In genomic region chr5:144254811-144255631, GRCm38 (mm10) we compare ENCODE assay signal across 8 mouse cellular contexts. TPM values are rescaled to one million over a fixed set of nuclear protein-coding genes. Genes with fewer than 3 reads are reported as not detected.
DNase-seq lines count a peak whose midpoint lies in the region; ATAC-seq and TF ChIP-seq lines count a peak whose summit lies in the region.

No protein-coding gene starts in this region.

- H3K4me1 ChIP-seq in bone marrow, adult 2 months (ENCODE audit: control insufficient read depth, insufficient read depth, low read length) = peaks cover 4% of the 10 kb centered on the region
- H3K4me1 ChIP-seq in embryonic facial prominence, embryonic 14.5 days (ENCODE audit: control insufficient read depth, insufficient read depth, low read length) = peaks cover 38% of the 10 kb centered on the region
- H3K4me1 ChIP-seq in limb, embryonic 14.5 days (ENCODE audit: control insufficient read depth, insufficient read depth, low read length) = peaks cover 41% of the 10 kb centered on the region
- peaks cover 36% of the 10 kb centered on the region for H3K4me1 ChIP-seq in midbrain, embryonic 16.5 days (ENCODE audit: control insufficient read depth, insufficient read depth, low read length)
- H3K4me1 ChIP-seq in spleen, adult 2 months (ENCODE audit: control insufficient read depth, insufficient read depth, insufficient read length) = peaks cover 24% of the 10 kb centered on the region; the same call in 1 of the 2 replicates

- H3K4me3 ChIP-seq in bone marrow, adult 2 months (replicated peaks; ENCODE audit: control insufficient read depth, low read depth, low read length) = peak overlapping the region; percentile 79
- H3K4me3 ChIP-seq in embryonic facial prominence, embryonic 14.5 days (ENCODE audit: low read depth, low read length) = peak overlapping the region; percentile 82
- H3K4me3 ChIP-seq in limb, embryonic 14.5 days (replicated peaks; ENCODE audit: low read length) = peak overlapping the region; percentile 95
- peak overlapping the region; percentile 79 for H3K4me3 ChIP-seq in midbrain, embryonic 16.5 days (ENCODE audit: low read depth, low read length)
- H3K4me3 ChIP-seq in spleen, adult 2 months (ENCODE audit: extremely low read depth, insufficient read depth, insufficient read length) = peak overlapping the region; percentile 72

- under 1% methylated on average over 84 of the region's 84 CpGs for WGBS in bone marrow, adult 2 months
- 0% methylated on average over 15 of the region's 84 CpGs for WGBS in embryonic facial prominence, embryonic 14.5 days
- WGBS in limb, embryonic 14.5 days = under 1% methylated on average over 28 of the region's 84 CpGs
- WGBS in midbrain, embryonic 16.5 days = 0% methylated on average over 49 of the region's 84 CpGs
- under 1% methylated on average over 72 of the region's 84 CpGs for WGBS in spleen, adult 2 months

- H3K9ac ChIP-seq in embryonic facial prominence, embryonic 14.5 days (ENCODE audit: low read depth, low read length) = peak overlapping the region; percentile 93
- peak overlapping the region; percentile 95 for H3K9ac ChIP-seq in limb, embryonic 14.5 days (ENCODE audit: low read depth, low read length, severe bottlenecking)
- peak overlapping the region; percentile 95 for H3K9ac ChIP-seq in midbrain, embryonic 16.5 days (ENCODE audit: low read depth, low read length)

- H3K9me3 ChIP-seq in embryonic facial prominence, embryonic 14.5 days (ENCODE audit: control insufficient read depth, low read length) = 0 out of 2 replicates have a peak, but pooled peaks cover 3% of the 10 kb centered on the region
- H3K9me3 ChIP-seq in limb, embryonic 14.5 days (ENCODE audit: control insufficient read depth, low read length) = no peaks in the 10 kb centered on the region
- no peaks in the 10 kb centered on the region for H3K9me3 ChIP-seq in midbrain, embryonic 16.5 days (replicated peaks; ENCODE audit: control insufficient read depth, low read length, poor library complexity, severe bottlenecking)

- H3K27me3 ChIP-seq in embryonic facial prominence, embryonic 14.5 days (replicated peaks; ENCODE audit: control insufficient read depth, insufficient read depth, low read length) = no peaks in the 10 kb centered on the region
- no peaks in the 10 kb centered on the region for H3K27me3 ChIP-seq in limb, embryonic 14.5 days (ENCODE audit: control insufficient read depth, insufficient read depth, low read length)
- no peaks in the 10 kb centered on the region for H3K27me3 ChIP-seq in midbrain, embryonic 16.5 days (ENCODE audit: control insufficient read depth, insufficient read depth, low read depth, low read length)
- no peaks in the 10 kb centered on the region for H3K27me3 ChIP-seq in spleen, adult 2 months (ENCODE audit: control insufficient read depth, insufficient read depth, low read length)

- H3K36me3 ChIP-seq in embryonic facial prominence, embryonic 14.5 days (ENCODE audit: control insufficient read depth, insufficient read depth, low read length) = 0 out of 2 replicates have a peak, but pooled peaks cover 17% of the 10 kb centered on the region
- peaks cover 10% of the 10 kb centered on the region; the same call in 1 of the 2 replicates for H3K36me3 ChIP-seq in limb, embryonic 14.5 days (ENCODE audit: control insufficient read depth, insufficient read depth, low read length)
- H3K36me3 ChIP-seq in midbrain, embryonic 16.5 days (ENCODE audit: control insufficient read depth, insufficient read depth, low read length) = no peaks in the 10 kb centered on the region
- no peaks in the 10 kb centered on the region for H3K36me3 ChIP-seq in spleen, adult 2 months (ENCODE audit: control insufficient read depth, insufficient read depth, low read length)

- TF ChIP-seq POLR2A in bone marrow, adult 2 months (IDR thresholded peaks at IDR 0.05; ENCODE audit: borderline replicate concordance, control insufficient read depth, low read depth, low read length) = peak; percentile 54; the same call in 1 of the 2 replicates
- 0 out of 2 replicates have a peak, but pooled peaks have one; percentile 37 for TF ChIP-seq POLR2A in limb, embryonic 14.5 days (IDR thresholded peaks at IDR 0.05; ENCODE audit: borderline replicate concordance, extremely low read depth, insufficient read depth, insufficient read length)
- peak; percentile 28 for TF ChIP-seq POLR2A in spleen, adult 2 months (IDR thresholded peaks at IDR 0.05; ENCODE audit: low read depth, low read length)

- TF ChIP-seq CTCF in bone marrow, adult 2 months (IDR thresholded peaks at IDR 0.05; ENCODE audit: control insufficient read depth, insufficient read depth, low read length) = no peak
- TF ChIP-seq CTCF in spleen, adult 2 months (IDR thresholded peaks at IDR 0.05; ENCODE audit: extremely low read depth, insufficient read depth, insufficient read length, insufficient replicate concordance) = no peak

- peak; percentile 85 for ATAC-seq in embryonic facial prominence, embryonic 14.5 days (ENCODE audit: low read depth)
- peak; percentile 91 for ATAC-seq in limb, embryonic 14.5 days (ENCODE audit: low FRiP score, low read depth)
- ATAC-seq in midbrain, embryonic 16.5 days = peak; percentile 72

- H3K4me2 ChIP-seq in embryonic facial prominence, embryonic 14.5 days (ENCODE audit: low read depth, low read length) = peak overlapping the region; percentile 64
- peak overlapping the region; percentile 75 for H3K4me2 ChIP-seq in limb, embryonic 14.5 days (replicated peaks; ENCODE audit: low read depth, low read length, severe bottlenecking)
- H3K4me2 ChIP-seq in midbrain, embryonic 16.5 days (ENCODE audit: low read length) = peak overlapping the region; percentile 82

- peak overlapping the region; percentile 69 for H3K27ac ChIP-seq in bone marrow, adult 2 months (ENCODE audit: control insufficient read depth, insufficient read depth, low read depth, low read length, poor library complexity)
- H3K27ac ChIP-seq in embryonic facial prominence, embryonic 14.5 days (replicated peaks; ENCODE audit: low read depth, low read length) = peak overlapping the region; percentile 86
- peak overlapping the region; percentile 90 for H3K27ac ChIP-seq in limb, embryonic 14.5 days (replicated peaks; ENCODE audit: low read depth, low read length)
- peak overlapping the region; percentile 85 for H3K27ac ChIP-seq in midbrain, embryonic 16.5 days (ENCODE audit: low read length)
- peak overlapping the region; percentile 65 for H3K27ac ChIP-seq in spleen, adult 2 months (ENCODE audit: insufficient read depth, low read length)

- peak; percentile 90 to 92 for DNase-seq in B cell, adult 2 months
- DNase-seq in embryonic facial prominence, embryonic 14.5 days (ENCODE audit: low spot score) = peak; percentile 96
- DNase-seq in heart, adult 8-10 months (ENCODE audit: low spot score) = peak; percentile 84
- DNase-seq in kidney, adult 9 months = peak; percentile 94
- peak; percentile 88 for DNase-seq in limb, embryonic 14.5 days (ENCODE audit: low spot score)
- peak; percentile 69 to 80 for DNase-seq in spleen, adult 2 months (ENCODE audit: low read depth in 1 of 2, low spot score in 2 of 2)

RNA-seq across cellular contexts. Expression of gene Bri3, which starts 10.8 kb away (rescaled TPM):
- polyA plus RNA-seq in bone marrow, adult 2 months (2011; ENCODE audit: insufficient read depth, insufficient read length, low replicate concordance, missing spikeins) = 29.0 and 57.2 TPM in 2 replicates
- 96.3 and 99.8 TPM in 2 replicates for polyA plus RNA-seq in embryonic facial prominence, embryonic 14.5 days (2014; fragmentation: Nextera tagmentation; extraction: Ambion mirVana)
- 100 to 1,000 TPM; 148 to 170 (median 156) TPM for total RNA-seq in heart, adult 8-10 months (2022)
- polyA plus RNA-seq in limb, embryonic 14.5 days (2012; rRNA removed) = 90.6 and 107 TPM in 2 replicates
- 119 and 131 TPM in 2 replicates for polyA plus RNA-seq in limb, embryonic 14.5 days (2014; fragmentation: Nextera tagmentation; extraction: Ambion mirVana)
- polyA plus RNA-seq in midbrain, embryonic 16.5 days (2015; fragmentation: Nextera tagmentation; extraction: Ambion mirVana) = 97.3 and 98.5 TPM in 2 replicates
- 50.2 and 60.3 TPM in 2 replicates for polyA plus RNA-seq in spleen, adult 2 months (2012; rRNA removed)

RNA-seq across cellular contexts. Expression of gene Tecpr1, which starts 31.6 kb away (rescaled TPM):
- polyA plus RNA-seq in bone marrow, adult 2 months (2011; ENCODE audit: insufficient read depth, insufficient read length, low replicate concordance, missing spikeins) = 9.6 and 11.9 TPM in 2 replicates
- 19.3 and 20.6 TPM in 2 replicates for polyA plus RNA-seq in embryonic facial prominence, embryonic 14.5 days (2014; fragmentation: Nextera tagmentation; extraction: Ambion mirVana)
- total RNA-seq in heart, adult 8-10 months (2022) = 10 to 100 TPM; 25.2 to 33.4 (median 28.5) TPM
- 34.7 and 39.7 TPM in 2 replicates for polyA plus RNA-seq in limb, embryonic 14.5 days (2012; rRNA removed)
- polyA plus RNA-seq in limb, embryonic 14.5 days (2014; fragmentation: Nextera tagmentation; extraction: Ambion mirVana) = 18.6 and 21.2 TPM in 2 replicates
- 46.1 and 48.2 TPM in 2 replicates for polyA plus RNA-seq in midbrain, embryonic 16.5 days (2015; fragmentation: Nextera tagmentation; extraction: Ambion mirVana)
- 71.1 and 73.9 TPM in 2 replicates for polyA plus RNA-seq in spleen, adult 2 months (2012; rRNA removed)

Comparison
In these comparisons a context has a peak if more than half of its experiments do, and no peak if none do; other contexts are left out.
1. Peak in every context shown above with its lines: DNase-seq, ATAC-seq, H3K4me3 ChIP-seq and H3K27ac ChIP-seq.